Mouse (Mus musculus): ENCODE data around the gene Gdf11. TPM values are rescaled to one million over a fixed set of nuclear protein-coding genes. Genes with fewer than 3 reads are reported as not detected.

Gene Gdf11
- polyA plus RNA-seq, 1 experiment = 2.8 TPM

DNA sequence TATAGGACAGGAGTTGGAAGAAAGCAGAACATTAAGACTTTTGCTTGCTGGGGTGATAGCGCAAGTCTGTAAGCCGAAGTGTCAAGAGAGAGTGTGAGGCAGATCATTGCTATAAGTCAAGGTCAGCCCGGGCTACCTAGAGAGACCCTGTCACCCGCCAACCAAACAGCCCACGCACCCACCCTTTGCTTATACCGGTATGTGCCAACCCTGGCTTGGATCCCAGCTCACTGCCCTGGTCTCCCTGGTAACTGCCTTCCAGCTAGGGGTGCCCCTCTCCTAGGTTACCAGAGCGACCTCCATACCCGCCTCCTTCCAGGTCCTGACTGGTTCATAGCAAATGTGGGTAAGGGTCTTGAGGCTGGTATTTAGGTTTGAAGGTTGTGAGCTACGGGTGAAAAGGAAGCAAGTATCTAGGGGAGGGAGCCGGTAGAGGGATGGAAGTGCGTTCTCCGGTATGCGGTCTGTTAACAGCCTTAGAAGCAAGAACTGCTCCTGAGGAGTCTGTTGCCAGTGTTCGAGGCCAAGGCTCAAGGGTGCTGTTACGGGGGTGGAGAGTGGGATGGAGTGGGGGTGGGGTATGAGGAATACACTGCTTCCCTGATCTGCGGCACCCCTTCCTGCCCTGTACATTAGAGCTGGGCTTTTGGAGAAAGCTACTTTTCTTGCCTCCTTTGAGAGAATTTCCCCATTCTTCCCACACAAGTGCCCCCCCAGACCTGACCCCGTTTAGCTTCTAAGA, 4.6 kb upstream of the Gdf11 start:
- Histone ChIP-seq H3K4me3 (ENCODE audit: low read depth, low read length) (peak overlapping the region; percentile 52), H3K9ac (ENCODE audit: low read depth, poor library complexity, severe bottlenecking) (0 out of 2 replicates have a peak overlapping the region, but pooled peaks have one; percentile 24), H3K9me3 (replicated peaks; ENCODE audit: control insufficient read depth, insufficient read depth, low read length, poor library complexity, severe bottlenecking) (no peaks in the 10 kb centered on the region), H3K27ac (ENCODE audit: insufficient read depth, low read length) (no peak overlapping the region), H3K4me1 (ENCODE audit: control insufficient read depth, insufficient read depth, low read length) (peaks cover 3% of the 10 kb centered on the region), H3K36me3 (ENCODE audit: control insufficient read depth, insufficient read depth, low read length, poor library complexity, severe bottlenecking) (no peaks in the 10 kb centered on the region), H3K27me3 (ENCODE audit: control insufficient read depth, insufficient read depth, low read length, poor library complexity, severe bottlenecking) (no peaks in the 10 kb centered on the region; the same call in 1 of the 2 replicates)
- no peak for TF ChIP-seq EP300 (IDR thresholded peaks at IDR 0.05; ENCODE audit: insufficient read depth, low read depth, low read length)
- no peak for TF ChIP-seq POLR2A (IDR thresholded peaks at IDR 0.05; ENCODE audit: insufficient read depth, low read length)
- no peak for TF ChIP-seq CTCF (IDR thresholded peaks at IDR 0.05; ENCODE audit: low read depth, low read length)

GRCm38 (mm10) chr10:128895437-128895836, 3.9 kb upstream of the Gdf11 start:
- TF ChIP-seq CTCF (IDR thresholded peaks at IDR 0.05; ENCODE audit: low read depth, low read length) = peak; percentile 7
- TF ChIP-seq EP300 (IDR thresholded peaks at IDR 0.05; ENCODE audit: insufficient read depth, low read depth, low read length) = no peak
- no peak for TF ChIP-seq POLR2A (IDR thresholded peaks at IDR 0.05; ENCODE audit: insufficient read depth, low read length)
- no peaks in the 10 kb centered on the region for H3K36me3 ChIP-seq (ENCODE audit: control insufficient read depth, insufficient read depth, low read length, poor library complexity, severe bottlenecking)
- peaks cover 3% of the 10 kb centered on the region for H3K4me1 ChIP-seq (ENCODE audit: control insufficient read depth, insufficient read depth, low read length)
- H3K27ac ChIP-seq (ENCODE audit: insufficient read depth, low read length) = no peak overlapping the region
- no peaks in the 10 kb centered on the region for H3K9me3 ChIP-seq (replicated peaks; ENCODE audit: control insufficient read depth, insufficient read depth, low read length, poor library complexity, severe bottlenecking)
- no peak overlapping the region for H3K9ac ChIP-seq (ENCODE audit: low read depth, poor library complexity, severe bottlenecking)
- no peaks in the 10 kb centered on the region; the same call in 1 of the 2 replicates for H3K27me3 ChIP-seq (ENCODE audit: control insufficient read depth, insufficient read depth, low read length, poor library complexity, severe bottlenecking)
- H3K4me3 ChIP-seq (ENCODE audit: low read depth, low read length) = peak overlapping the region; percentile 52; the same call in 1 of the 2 replicates

GRCm38 (mm10) chr10:128892246-128892645, 728 bp upstream of the Gdf11 start:
- TF ChIP-seq CTCF (IDR thresholded peaks at IDR 0.05; ENCODE audit: low read depth, low read length) (no peak), POLR2A (IDR thresholded peaks at IDR 0.05; ENCODE audit: insufficient read depth, low read length) (no peak), EP300 (IDR thresholded peaks at IDR 0.05; ENCODE audit: insufficient read depth, low read depth, low read length) (no peak)
- H3K27me3 ChIP-seq (ENCODE audit: control insufficient read depth, insufficient read depth, low read length, poor library complexity, severe bottlenecking) = no peaks in the 10 kb centered on the region; the same call in 1 of the 2 replicates
- H3K9ac ChIP-seq (ENCODE audit: low read depth, poor library complexity, severe bottlenecking) = no peak overlapping the region; the same call in 1 of the 2 replicates
- H3K27ac ChIP-seq (ENCODE audit: insufficient read depth, low read length) = no peak overlapping the region
- H3K4me3 ChIP-seq (ENCODE audit: low read depth, low read length) = peak overlapping the region; percentile 16; the same call in 1 of the 2 replicates
- peaks cover 3% of the 10 kb centered on the region for H3K4me1 ChIP-seq (ENCODE audit: control insufficient read depth, insufficient read depth, low read length)
- H3K9me3 ChIP-seq (replicated peaks; ENCODE audit: control insufficient read depth, insufficient read depth, low read length, poor library complexity, severe bottlenecking) = no peaks in the 10 kb centered on the region
- no peaks in the 10 kb centered on the region for H3K36me3 ChIP-seq (ENCODE audit: control insufficient read depth, insufficient read depth, low read length, poor library complexity, severe bottlenecking)

DNA sequence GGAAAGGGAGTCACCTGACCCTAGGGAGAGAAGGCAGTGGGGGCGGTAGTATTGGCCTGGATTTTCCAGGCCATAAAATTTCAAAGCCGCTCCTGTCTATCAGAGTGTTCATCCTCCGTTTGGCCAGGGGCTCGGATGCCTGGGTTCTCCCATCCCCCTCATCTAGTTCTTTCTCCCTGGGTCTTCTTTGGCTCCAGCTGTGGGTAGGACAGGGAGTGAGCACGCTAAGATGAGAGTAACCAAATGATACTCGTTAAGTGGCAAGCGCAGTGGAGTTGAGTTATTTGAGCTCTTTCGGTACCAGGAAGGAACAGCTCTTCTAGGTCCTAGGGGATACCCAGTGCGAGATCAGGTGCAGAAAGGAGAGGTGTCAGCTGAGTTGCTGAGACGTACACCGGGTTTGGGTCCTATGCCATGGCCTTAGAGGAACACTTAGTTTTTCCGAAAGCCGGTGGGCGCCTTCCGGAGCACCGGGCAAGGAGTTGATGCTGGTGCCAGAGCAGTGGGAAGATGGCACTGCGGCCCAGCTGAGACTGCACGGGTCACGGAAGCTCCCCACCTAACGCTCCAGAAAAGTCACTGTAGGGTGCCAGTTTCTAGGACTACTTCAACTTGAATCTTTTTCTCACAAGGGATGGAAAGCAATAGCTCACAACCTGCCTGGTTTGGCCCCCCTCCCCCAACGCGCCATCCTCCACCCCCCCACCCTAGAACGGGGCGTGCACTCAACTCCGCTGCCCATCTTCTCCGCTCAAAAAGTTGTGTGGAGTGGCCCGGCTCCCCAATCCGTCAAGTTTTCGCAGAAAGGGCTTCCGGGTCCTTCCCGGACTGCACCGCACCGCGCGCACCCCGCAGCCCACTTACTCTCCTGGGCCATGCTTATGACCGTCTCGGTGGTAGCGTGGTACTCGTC, 879 bp downstream of the Gdf11 start:
- H3K36me3 ChIP-seq (ENCODE audit: control insufficient read depth, insufficient read depth, low read length, poor library complexity, severe bottlenecking) = no peaks in the 10 kb centered on the region
- peak overlapping the region; percentile 34 for H3K9ac ChIP-seq (ENCODE audit: low read depth, poor library complexity, severe bottlenecking)
- no peaks in the 10 kb centered on the region for H3K4me1 ChIP-seq (ENCODE audit: control insufficient read depth, insufficient read depth, low read length)
- peak overlapping the region; percentile 79 for H3K4me3 ChIP-seq (ENCODE audit: low read depth, low read length)
- TF ChIP-seq POLR2A (IDR thresholded peaks at IDR 0.05; ENCODE audit: insufficient read depth, low read length) (no peak), EP300 (IDR thresholded peaks at IDR 0.05; ENCODE audit: insufficient read depth, low read depth, low read length) (no peak), CTCF (IDR thresholded peaks at IDR 0.05; ENCODE audit: low read depth, low read length) (no peak)
- no peaks in the 10 kb centered on the region; the same call in 1 of the 2 replicates for H3K27me3 ChIP-seq (ENCODE audit: control insufficient read depth, insufficient read depth, low read length, poor library complexity, severe bottlenecking)
- no peaks in the 10 kb centered on the region for H3K9me3 ChIP-seq (replicated peaks; ENCODE audit: control insufficient read depth, insufficient read depth, low read length, poor library complexity, severe bottlenecking)
- H3K27ac ChIP-seq (ENCODE audit: insufficient read depth, low read length) = no peak overlapping the region

GRCm38 (mm10) chr10:128889846-128890245, 1.7 kb downstream of the Gdf11 start:
- H3K27ac ChIP-seq (ENCODE audit: insufficient read depth, low read length) = no peak overlapping the region
- H3K9ac ChIP-seq (ENCODE audit: low read depth, poor library complexity, severe bottlenecking) = peak overlapping the region; percentile 34; the same call in 1 of the 2 replicates
- no peaks in the 10 kb centered on the region for H3K4me1 ChIP-seq (ENCODE audit: control insufficient read depth, insufficient read depth, low read length)
- H3K9me3 ChIP-seq (replicated peaks; ENCODE audit: control insufficient read depth, insufficient read depth, low read length, poor library complexity, severe bottlenecking) = no peaks in the 10 kb centered on the region
- H3K4me3 ChIP-seq (ENCODE audit: low read depth, low read length) = no peak overlapping the region
- no peaks in the 10 kb centered on the region for H3K36me3 ChIP-seq (ENCODE audit: control insufficient read depth, insufficient read depth, low read length, poor library complexity, severe bottlenecking)
- TF ChIP-seq POLR2A (IDR thresholded peaks at IDR 0.05; ENCODE audit: insufficient read depth, low read length) (no peak), CTCF (IDR thresholded peaks at IDR 0.05; ENCODE audit: low read depth, low read length) (no peak), EP300 (IDR thresholded peaks at IDR 0.05; ENCODE audit: insufficient read depth, low read depth, low read length) (no peak)
- H3K27me3 ChIP-seq (ENCODE audit: control insufficient read depth, insufficient read depth, low read length, poor library complexity, severe bottlenecking) = no peaks in the 10 kb centered on the region; the same call in 1 of the 2 replicates

Measured in ES-Bruce4 (cell line).